Mouse (Mus musculus) CD4-positive helper T cell, adult 2 months (primary cell): ENCODE data around the gene Csnk1g2.
A peak's percentile ranks its signal among the peaks of the same experiment; 100 is the strongest.
"Not testable (repeated sequence)": the region's sequence is repeated elsewhere in the genome, so short reads cannot be mapped to it uniquely, and the experiment has no call there.

Source experiments
- DNase-seq: peaks from one replicate; pipeline ENCODE4 v3.0.0-alpha.2; 2012; ENCODE audit warnings: low read depth, missing footprints, low spot score

Csnk1g2 gene

DNA sequence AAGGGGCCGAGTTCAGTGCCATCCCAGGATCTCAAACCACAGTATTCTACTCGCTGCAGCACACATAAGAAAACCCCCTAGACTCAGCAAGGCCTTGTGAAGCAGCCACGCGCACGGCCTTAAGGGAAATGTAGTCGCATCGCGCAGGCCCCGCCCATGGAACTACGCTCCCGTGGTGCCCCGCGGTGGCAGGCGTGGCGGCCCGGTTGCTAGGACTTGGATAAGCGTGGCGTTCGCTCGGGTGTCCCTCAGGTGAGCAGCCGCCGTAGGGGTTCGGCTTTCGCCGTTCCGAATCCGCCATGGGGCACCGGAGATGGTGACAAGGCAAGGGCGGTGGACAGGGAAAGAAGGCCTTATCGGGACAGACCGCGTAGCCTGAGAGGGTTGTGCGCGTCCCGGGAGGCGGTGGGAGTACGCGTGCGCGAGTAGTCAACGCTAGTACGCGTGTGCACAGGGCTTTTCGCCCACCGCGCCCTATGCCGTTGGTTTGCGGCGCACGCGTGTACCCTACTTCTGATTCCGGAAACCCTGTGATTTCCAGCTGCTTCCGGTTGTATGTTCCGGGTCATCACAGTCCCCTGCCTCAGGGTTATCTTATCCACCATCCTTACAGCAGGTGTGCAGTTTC lies 19.8 kb upstream of the Csnk1g2 start, which contains the start of the genes Scamp4 and Adat3:
TSS of gene Scamp4 (plus strand) at position 175 of the 628 bp plus-strand sequence.
TSS of gene Adat3 (plus strand) at position 183 of the 628 bp plus-strand sequence.
- peak; percentile 96 for DNase-seq

DNA sequence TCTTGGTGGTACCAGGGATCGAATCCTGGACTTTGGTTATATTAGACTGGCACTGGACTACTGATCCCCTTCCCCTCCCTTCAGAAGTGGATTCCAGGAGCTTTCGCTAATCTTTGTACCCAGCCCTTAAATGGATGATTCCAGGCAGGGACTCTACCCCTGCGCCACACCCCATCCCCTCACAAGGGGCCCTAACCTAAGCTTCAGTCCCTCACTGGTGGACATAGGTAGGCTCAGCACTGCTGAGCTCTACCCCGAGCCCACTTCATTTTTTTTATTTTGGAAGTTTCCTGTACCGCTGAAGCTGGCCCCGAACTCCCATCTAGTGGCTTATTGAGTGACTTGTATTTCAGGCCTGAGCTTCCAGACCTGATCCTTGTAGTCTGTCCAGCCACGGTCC lies 19.3 kb upstream of the Csnk1g2 start:
- DNase-seq, result no peak

DNA sequence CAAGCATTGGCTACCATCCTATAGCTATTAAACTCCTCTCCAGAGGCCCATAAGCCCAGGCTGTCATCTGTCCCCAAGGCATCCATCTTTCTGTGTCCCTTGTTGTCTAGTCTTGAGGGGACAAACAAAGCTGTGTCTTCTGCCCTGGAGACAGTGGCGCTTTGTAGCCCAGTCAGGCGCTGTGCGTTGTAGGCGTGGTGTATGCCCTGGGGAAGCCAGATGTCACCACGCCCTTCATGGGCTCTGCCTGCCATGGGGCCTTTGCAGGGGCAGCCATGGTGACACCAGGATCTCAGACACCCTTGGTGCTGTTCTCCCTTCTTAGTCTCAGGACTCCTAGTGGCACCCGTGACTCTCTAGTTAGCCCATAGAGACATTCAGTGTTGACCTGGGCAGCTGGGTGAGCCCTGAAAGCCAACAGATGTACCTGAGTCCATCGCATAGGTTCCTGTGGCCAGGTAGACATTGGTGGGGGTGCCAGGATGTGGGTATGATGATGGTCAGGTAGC lies 18.6 kb upstream of the Csnk1g2 start:
- DNase-seq, result peak; percentile 59

DNA sequence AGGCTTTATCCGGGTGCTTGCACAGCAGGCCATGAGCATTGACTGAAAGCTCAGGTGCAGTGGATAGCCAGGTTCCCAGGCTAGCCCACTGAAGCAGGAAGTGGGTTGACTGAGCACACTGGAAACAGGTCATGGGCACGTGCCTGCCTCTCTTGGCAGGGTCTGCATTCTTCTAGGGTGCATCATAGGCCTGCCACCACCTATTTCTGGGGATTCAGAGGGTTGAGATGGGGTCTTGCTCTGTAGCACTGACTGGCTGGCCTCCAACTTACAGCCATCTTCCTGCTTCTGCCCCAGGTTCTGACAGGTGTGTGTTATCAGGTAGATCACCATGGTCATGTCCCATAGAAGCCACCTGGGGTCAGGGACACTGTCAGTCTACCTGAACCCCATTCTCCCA lies 17.6 kb upstream of the Csnk1g2 start:
- DNase-seq, result no peak

DNA sequence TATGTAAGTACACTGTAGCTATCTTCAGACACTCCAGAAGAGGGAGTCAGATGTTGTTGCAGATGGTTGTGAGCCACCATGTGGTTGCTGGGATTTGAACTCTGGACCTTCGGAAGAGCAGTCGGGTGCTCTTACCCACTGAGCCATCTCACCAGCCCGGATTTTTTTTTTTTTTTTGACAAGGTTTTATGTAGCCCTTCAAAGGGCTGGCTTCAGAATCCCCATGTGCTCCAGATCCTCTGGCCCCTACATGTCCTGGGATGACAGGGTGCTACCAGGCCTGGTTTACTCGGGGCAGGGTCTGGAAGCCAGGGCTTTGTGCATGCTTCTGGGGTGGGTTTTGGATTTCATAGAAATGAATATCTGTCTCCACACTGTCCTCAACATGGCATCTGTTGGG lies 16.9 kb upstream of the Csnk1g2 start, which contains the start of gene Gm49322:
TSS of gene Gm49322 (plus strand) at position 301 of the 400 bp plus-strand sequence.
- DNase-seq, result not testable (repeated sequence)

DNA sequence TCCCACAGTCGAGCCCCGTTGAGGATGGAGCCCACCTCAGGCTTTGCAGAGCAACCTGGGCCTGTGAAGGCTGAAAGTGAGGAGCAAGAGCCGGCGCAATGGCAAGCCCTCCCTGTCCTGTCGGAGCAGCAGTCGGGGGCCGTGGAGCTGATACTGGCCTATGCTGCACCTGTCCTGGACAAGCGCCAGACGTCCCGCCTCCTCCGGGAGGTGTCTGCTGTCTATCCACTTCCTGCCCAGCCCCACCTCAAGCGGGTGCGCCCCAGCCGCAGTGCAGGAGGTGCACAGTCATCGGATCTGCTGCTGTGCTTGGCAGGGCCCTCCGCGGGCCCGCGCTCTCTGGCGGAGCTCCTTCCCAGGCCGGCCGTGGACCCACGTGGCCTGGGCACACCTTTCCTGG lies 16.3 kb upstream of the Csnk1g2 start:
- DNase-seq, result peak; percentile 85

DNA sequence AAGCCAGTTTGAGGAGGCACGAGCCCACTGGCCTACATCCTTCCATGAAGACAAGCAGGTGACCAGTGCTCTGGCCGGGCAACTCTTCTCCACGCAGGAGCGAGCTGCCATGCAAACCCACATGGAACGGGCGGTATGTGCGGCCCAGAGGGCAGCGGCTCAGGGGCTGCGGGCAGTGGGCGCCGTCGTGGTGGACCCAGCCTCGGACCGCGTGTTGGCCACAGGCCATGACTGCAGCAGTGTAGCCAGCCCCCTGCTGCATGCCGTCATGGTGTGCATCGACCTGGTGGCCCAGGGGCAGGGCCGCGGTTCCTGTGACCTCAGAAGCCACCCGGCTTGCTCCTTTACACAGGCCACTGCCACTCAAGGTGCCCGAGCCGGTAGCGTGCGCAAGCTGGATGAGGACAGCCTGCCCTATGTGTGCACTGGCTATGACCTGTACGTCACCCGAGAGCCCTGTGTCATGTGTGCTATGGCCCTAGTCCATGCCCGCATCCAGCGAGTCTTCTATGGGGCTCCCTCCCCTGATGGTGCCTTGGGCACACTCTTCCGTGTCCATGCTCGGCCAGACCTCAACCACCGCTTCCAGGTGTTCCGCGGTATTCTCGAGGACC lies 15.8 kb upstream of the Csnk1g2 start:
- DNase-seq, result peak; percentile 14

DNA sequence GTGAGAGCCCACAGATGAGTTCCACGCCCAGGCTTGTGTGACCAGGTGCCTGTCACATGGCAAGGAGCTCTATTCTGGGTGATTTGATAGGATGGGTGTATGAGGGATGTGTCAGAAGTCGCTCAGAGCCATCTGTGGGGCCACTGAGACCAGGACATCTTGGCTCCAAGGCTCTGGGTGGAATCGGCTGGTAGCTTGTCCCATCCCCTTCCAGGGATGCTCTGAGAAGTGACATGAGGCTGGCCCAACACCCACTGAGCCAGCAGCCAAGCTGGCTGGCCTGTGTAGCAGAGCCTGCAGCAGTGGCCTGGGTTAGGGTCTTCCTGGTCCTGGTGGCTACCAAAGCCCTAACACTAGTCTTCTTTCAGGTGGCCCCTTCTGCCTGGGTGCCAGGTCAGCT lies 14.2 kb upstream of the Csnk1g2 start:
- DNase-seq, result no peak

DNA sequence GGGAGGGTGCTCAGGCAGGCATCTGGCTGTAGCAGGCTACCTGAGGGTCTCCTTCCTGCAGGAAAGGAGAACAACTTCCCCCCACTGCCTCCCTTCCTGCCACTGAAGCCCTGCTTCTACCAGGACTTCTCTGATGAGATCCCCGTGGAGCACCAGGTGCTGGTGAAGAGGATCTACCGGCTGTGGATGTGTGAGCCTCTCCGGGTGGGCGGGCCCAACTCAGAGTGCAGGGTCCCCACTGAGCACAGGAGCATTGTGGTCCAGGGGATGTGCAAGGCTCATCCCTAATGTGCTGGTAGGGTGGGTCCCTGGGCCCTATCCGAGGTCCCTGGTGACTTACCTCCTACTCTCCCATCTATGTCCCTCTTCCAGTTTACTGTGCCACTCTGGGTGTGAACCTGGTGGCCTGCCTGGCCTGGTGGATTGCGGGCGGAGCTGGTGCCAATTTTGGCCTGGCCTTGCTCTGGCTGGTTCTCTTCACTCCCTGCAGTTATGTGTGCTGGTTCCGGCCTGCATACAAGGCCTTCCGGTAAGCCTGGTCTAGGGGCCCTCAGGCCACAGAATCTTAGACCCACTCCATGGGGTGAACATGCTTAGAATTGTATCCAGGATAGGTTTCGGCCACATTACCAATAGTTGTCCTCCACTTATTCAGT lies 13.2 kb upstream of the Csnk1g2 start:
- DNase-seq, result no peak

DNA sequence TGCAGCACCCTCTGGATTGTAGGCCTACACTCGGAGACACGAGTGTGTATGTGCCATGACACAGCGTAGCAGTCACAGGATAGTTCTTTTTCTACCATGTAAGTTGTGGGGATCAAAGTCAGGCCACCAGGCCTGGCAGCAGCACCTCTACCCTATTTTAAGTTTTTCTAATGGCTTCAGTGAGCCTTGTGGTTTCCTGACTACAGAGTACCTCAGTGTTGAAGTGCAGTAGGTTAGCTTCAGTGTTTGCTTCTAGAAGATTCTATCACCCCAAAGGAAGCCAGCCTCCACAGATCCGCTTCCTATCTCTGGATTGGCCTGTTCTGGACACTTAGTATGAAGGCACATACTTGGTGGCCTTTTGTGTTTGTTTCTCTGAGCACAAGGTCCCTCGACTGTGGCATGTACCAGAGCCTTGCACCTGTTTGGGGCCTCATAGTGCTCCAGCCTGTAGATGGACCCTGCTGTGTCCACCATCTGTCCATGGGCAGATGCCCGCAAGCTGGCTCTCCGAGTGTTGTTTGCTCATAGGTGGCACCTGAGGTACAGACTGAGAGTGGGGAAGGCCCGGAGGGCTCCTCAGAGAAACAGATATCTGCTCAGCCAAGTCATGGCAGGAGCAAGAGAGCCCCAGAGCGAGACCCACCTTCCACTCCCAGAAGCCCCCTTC lies 12.4 kb upstream of the Csnk1g2 start:
- DNase-seq, result peak; percentile 52

DNA sequence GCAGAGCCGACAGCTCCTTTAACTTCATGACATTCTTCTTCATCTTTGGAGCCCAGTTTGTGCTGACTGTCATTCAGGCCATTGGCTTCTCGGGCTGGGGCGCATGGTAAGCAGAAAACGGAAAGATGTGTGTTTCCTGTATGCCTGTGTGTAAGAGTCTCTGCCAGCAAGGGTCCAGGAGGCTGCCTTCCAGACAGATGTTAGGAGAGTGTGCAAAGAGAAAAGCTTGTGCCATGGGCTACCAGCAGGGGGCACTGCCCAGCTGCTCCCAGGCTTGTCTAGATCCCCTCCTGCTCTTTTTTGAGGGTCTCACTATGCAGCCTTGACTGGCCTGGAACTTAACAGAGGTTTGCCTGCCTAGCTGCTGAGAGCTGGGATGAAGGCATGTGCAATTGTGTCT lies 11.6 kb upstream of the Csnk1g2 start:
- DNase-seq, result peak; percentile 66

DNA sequence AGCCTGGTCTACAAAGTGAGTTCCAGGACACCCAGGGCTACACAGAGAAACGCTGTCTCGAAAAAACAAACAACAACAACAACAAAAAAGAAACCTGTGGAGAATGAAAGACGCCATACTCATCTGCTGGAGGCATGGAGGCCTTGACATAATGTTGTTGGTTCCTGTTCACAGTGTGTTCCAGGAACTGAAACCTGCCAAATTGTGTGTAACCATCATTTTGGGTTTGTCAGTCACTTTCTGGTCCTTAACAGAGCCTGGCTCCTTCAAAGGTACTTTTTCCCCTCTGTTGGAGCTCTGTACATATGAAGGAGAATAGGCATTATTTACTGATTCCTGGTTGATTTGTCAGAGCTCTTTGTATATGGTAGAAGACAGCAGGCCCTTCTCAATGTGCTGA lies 10.7 kb upstream of the Csnk1g2 start:
- DNase-seq, result no peak

DNA sequence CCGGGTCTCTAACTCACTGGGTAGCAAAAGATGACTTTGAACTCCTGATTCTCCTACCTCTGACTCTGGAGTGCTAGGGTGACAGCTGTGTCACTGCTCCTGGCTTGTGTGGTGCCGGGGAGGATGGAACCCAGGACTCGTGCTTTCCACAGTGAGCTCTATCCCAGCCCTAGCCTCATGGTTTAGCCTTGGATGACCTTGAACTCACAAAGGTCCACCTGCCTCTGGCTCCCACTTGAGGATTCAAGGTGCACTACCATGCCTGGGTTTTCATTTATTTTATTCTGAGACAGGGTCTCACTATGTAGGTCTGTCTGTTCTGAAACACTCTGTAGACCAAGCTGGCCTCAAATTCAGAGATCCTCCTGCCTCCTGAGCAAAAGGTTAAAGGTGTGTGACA lies 8.8 kb upstream of the Csnk1g2 start:
- no peak for DNase-seq

DNA sequence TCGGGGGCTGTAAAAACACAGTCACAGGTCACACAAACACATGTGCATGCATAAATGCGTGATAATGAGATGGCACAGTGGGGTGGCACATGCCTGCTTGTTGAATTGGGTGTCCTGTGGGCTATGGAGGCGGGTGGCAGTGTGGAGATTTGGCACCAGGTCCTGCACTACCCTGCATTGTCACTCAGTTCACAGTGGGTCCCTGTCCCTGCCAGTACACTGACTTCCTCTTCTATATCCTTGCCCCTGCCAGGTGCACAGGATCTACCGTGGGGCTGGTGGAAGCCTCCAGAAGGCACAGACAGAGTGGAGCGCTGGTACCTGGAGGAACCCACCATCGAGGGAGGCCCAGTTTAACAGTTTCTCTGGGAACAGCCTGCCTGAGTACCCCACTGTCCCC lies 8.3 kb upstream of the Csnk1g2 start:
- no peak for DNase-seq

DNA sequence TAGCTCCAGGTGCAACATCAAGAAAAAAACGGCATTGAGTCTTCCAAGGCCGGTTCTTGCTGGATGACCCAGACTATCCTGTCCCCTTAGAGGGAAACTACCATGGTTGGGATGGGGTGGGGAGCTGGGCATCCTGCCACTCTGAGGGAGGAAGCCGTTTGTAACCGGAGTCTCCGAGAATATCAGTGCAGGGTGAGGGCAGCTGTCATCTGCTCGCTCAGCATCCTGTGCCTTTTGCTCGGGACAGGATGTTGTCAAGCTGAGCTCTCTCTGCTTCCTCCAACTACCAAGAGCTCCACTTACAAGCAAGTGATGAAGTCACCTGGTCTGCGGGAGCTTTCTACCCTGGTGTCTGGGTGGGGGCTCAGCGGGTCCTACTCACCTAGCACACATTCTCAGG lies 4.5 kb upstream of the Csnk1g2 start:
- peak; percentile 86 for DNase-seq

DNA sequence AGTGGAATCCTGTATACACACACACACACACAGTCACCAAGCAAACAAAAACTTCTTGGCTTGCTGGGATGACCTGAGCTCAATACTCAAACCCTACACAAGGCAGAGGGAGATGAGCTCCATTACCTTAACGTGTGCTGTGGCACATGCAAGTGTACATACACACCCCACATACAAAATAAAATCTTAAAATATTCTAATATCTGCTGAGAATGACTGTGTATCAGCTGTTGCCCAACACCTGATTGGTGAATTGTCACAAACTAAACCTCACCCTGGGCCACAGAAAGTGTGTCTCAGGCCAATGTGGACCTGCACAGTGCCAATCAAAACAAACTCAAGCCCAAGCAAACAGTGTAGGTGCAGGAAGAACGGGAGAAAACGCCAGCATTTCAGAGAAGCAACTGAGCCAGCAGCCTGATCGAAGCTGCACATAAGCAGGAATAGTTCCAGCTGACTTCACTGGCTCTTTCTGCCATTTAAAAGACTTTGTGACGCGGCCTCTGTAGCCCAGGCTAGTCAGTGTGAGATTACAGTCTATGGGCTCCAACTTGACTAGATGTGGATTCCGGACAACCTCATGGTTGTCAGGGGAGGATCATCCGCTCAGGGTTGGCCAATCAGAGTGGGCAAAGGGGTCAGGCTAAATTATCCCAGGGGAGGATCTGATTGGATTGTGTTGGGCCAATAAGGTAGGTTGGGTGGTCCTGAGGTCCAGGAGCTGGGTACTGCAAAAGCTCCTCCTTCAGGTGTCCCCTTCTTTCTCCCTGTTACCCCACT lies 3.0 kb upstream of the Csnk1g2 start:
- no peak for DNase-seq

DNA sequence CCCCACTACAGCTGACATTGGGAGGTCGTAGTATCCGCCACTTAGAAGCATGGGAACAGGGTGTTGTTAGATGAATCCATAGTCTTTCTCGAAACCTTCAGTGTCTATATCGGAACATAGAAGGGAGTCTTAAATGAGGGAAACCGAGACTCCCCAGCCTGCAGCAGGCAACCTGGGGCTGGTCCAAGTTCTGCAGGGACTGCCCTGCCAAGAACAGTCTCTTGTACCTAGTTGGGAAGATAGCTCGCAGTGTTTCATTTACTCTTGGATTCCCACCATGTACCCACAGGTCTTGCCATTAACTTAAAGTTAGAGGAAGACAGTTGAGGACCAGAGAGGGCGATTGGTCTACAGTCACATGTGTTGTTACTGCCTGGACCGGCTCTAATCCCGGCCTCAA lies 2.3 kb upstream of the Csnk1g2 start:
- no peak for DNase-seq

DNA sequence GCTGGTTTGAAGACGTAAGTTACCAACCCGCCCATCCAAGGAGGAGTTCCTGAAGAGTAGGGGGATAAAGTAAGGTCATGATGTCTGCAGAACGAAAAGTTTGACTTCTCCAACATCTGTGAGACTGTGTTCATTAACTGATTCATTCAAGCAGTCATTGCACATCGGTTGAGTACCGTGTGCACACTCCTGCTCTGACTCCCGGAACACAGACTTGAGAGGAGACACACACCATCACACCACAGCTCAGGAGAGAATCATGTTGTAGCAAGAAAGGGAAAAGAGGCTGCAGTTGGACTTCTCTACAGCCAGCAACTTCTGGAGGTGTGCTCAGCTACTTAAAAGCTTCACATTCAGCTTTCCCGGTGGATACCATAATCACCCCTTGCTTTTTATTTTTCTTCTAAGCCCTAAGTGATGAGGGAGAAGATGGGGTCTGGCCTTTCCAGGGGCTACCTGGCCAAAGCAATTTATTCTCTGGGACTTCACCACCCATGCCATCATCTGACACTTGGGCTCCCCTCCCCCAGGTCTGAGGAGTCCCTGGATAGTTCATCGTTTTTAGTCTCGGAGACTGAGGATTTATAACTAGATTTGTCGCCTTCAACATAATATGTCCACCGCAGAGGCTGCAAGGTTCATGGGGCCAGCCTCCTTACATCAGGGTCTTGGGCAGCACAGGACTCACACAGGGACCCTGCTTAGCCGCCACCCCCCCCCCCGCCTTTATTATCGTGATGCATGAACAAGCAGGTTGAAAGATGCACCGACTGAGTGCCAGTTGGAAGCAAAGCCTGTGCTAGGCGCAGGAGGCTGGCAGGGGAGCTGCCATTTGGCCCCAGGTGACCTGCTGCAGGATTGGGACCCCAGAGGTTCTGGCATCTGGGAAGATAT lies 1.6 kb upstream of the Csnk1g2 start:
- no peak for DNase-seq

DNA sequence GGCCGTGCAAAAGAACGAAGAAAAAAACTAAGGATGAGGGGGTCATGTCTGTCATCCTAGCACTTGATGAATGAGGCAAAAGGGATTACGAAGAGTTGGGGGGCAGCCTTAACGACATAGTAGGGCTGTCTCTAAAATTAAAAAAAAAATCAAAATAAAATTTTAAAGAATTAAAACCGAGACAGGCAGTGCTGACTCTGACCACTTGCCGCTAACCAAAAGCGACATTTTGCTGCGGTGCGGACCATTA lies 1.0 kb upstream of the Csnk1g2 start:
- no peak for DNase-seq

DNA sequence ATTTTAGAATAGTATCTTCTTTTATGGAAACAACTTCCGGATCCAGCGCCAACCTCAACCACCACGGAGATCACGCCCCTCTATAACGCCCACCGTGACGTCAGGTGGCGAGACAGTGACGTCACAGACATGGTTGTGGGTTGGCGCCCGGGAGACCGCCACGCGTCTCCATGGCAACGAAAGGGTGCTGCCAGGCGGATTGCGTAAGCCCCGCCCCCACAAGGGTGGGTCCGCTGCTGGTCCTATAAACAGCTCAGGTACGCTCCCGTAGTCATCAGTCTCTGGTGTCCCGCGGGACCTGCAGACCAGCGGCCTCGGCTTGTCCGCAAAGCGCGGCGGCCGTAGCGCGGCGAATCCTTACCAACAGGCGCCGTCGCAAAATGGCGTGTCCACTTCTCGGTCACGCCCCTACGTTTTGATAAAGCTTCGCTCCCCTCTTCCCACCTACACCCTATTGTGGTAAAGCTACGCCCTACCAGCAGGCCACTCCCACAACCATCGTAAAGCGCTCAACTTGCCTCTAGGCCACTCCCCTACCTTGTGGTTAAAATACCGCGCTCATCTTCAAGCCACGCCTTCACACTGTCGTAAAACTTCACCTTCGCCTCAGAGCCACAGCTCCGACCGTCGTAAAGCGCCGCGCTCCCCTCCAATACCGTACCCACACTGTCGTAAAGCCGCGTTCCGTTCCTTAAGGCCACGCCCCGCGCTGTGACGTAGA lies 538 bp upstream of the Csnk1g2 start:
- peak; percentile 100 for DNase-seq
